Mouse (Mus musculus) effector memory CD4-positive, alpha-beta T cell, adult 5 months (primary cell): ENCODE data around the gene Cped1. TPM values are rescaled to one million over a fixed set of nuclear protein-coding genes. Genes with fewer than 3 reads are reported as not detected.

ENCODE experiments used
- polyA plus RNA-seq: library from polyadenylated mRNA; unstranded; fragments of 100-300 nt; shearing (Covaris generic); gene quantifications from one replicate; pipeline ENCODE4 v1.2.1, GENCODE M21; 2017

Cped1 gene
- polyA plus RNA-seq = not detected

DNA sequence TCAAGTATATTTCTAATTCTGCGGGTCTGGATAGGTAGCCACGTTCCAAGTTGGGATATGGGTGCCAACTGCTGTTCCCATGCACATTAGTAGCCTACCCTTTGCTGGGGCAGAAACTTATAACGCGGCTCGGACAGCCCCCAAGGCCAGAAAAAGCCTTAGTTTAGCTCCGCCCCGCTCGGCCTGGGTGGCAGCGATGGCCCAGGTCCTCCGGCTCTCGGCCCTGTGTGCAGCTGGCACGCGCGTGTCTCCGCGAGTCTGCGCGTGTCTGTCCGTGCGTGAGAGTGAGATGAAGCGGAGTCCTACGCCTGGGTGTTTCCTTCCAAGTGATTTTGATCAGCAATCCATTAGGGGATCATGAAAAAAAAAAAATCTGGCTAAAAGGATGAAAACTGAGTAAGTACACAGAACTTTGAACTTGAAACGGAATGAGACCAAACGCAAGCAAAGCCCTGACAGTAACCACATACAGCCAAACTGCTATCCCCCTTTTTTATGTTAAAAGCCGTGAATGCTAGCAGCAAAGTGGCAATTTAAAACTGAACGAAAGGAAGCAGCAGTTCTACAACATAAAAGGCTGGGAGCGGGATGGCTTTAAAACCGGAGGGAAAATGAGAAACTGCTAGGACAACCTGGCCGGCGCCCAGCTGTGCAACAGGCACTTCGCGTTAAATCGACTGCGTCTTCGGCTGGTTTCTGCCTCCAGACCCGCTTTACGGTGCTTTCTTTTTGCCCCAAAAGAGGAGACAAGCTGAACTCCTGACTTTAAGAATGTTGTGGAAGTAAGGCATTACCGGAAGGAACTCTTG is at the start of gene Cped1:
Cped1 (plus strand) TSS at position 185 of the 809 bp plus-strand sequence.

DNA sequence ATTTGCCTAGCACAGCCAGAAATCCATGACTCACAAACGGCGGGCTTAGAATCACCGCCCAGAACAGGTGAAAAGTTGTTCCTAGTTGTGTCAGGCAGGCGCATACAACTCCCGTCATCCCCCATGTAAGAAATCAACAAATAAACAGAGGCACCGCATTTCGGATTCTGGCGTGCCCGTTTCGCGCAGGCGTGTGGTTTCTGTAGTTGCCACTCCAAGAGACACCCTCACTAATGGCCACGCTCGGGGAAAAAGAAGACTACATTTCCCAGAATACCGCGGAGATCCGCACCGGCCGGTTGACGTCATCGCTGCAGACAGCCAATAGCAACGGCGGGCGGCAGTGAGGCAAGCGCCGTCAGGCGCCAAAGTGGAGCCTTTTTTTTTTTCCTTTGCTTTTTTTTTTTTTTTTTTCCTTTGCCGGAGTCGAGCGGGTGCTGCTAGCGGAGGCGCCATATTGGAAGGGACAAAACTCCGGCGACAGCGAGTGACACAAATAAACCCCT is 36.4 kb upstream of the Cped1 start, which contains the start of gene Ing3:
Ing3 (plus strand) TSS at position 346 of the 506 bp plus-strand sequence.

DNA sequence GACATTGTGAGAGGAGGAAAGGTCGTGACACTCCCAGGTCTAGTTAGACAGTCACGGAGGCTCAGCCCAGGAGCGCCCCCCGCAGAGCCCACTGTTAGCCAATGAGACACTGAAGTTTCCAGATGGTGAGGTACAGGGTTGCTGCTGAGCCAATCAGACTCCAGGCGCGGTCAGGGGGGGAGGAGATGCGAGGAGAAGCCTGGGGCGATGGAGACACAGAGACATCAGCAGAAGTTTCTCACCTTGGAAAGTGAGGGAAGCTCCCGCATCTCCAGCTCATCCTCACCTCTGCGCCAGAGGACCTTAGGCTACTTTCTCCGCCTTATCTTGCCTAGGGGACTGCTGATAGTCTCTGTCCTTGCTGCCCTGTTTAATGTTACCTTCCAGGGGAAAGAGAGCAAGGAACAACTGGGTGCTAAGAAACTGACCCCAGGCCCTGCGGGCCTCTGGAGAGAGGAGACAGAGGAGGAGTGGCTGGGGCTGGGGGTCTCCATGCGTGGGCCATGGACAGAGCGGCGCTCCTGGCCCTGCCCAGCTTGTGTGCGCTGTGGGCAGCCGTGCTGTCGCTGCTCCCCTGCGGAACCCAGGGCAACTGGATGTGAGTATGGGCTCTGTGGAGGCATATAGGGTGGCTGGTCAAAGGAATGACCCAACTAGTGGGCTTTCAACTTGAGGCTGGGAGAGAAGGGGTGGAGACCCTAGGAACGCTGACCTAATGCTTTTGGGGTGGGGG is 302.5 kb downstream of the Cped1 start, which contains the start of gene Wnt16:
Wnt16 (plus strand) TSS at position 224 of the 733 bp plus-strand sequence.

Other genes with a start within 250 kb of the Cped1 start
- gene Tspan12, start 133.4 kb upstream of the Cped1 start, polyA plus RNA-seq = not detected
- gene Ing3, start 36.3 kb upstream of the Cped1 start, polyA plus RNA-seq = 82.6 TPM